Mouse (Mus musculus): Measurements from ENCODE around the gene Cdkal1.
A peak's percentile ranks its signal among the peaks of the same experiment; 100 is the strongest.

Cdkal1 gene

GRCm38 (mm10) chr13:29615081-29615480, 240.4 kb downstream of the Cdkal1 start:
- Histone ChIP-seq H3K4me3 (replicated peaks; ENCODE audit: low read length) (no peak overlapping the region), H3K27me3 (ENCODE audit: insufficient read depth, low read length) (no peaks in the 10 kb centered on the region), H3K36me3 (ENCODE audit: insufficient read depth, low read length) (no peaks in the 10 kb centered on the region), H3K9me3 (ENCODE audit: low read length) (no peaks in the 10 kb centered on the region), H3K4me1 (replicated peaks; ENCODE audit: low read depth, low read length) (peaks cover 34% of the 10 kb centered on the region)
- no peak for TF ChIP-seq CTCF (conservative IDR thresholded peaks at IDR 0.05; ENCODE audit: low read length)
- no peak for TF ChIP-seq POU5F1 (IDR thresholded peaks at IDR 0.05; ENCODE audit: borderline replicate concordance, low read length)
- no peak for TF ChIP-seq NANOG (IDR thresholded peaks at IDR 0.05; ENCODE audit: borderline replicate concordance, low read length)

DNA sequence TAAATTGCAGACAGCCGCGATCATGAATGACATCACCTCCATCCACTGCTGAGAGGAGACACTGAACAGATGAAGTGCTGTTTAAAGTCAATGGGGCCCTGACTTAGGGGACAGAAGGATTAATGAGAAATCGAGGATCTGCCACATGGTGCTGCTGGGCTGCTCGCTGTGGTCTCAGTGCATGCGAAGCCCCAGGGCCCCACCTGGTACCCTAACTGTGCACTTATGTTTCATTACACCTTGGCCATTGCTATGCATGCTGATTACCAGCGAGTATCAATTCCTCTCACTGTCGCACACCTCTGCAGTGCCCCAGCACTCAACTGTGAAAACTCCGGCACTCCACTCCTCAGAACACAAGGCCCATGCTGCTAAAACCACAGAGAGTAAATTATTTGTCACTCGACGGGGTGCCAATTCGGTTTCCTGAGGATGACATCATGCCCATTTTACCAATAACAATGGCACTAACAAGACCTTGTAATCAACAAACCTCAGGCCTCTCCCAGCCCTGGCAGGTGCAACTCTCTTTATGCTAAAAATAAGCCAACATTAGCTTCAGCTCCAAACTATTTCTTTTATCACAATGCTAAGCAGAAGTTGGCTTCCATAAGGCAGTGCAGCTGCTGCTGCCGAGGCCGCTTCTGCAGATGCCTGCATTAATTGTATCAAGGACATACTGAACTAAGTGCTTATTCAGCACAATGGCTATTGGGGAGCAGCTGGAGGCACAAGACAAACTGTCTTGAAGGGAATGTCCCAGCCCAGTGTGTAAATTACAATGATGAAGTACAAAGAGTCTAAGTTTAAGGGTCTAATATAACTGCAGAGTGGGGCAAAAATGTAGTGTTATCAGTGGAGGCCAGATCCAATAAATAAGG, 245.2 kb downstream of the Cdkal1 start:
- Histone ChIP-seq H3K9me3 (ENCODE audit: low read length) (no peaks in the 10 kb centered on the region), H3K4me3 (replicated peaks; ENCODE audit: low read length) (no peak overlapping the region), H3K36me3 (ENCODE audit: insufficient read depth, low read length) (peaks cover 5% of the 10 kb centered on the region; the same call in 1 of the 2 replicates), H3K4me1 (replicated peaks; ENCODE audit: low read depth, low read length) (peaks cover 16% of the 10 kb centered on the region), H3K27me3 (ENCODE audit: insufficient read depth, low read length) (no peaks in the 10 kb centered on the region)
- TF ChIP-seq NANOG (IDR thresholded peaks at IDR 0.05; ENCODE audit: borderline replicate concordance, low read length) (no peak), CTCF (conservative IDR thresholded peaks at IDR 0.05; ENCODE audit: low read length) (no peak), POU5F1 (IDR thresholded peaks at IDR 0.05; ENCODE audit: borderline replicate concordance, low read length) (no peak)

DNA sequence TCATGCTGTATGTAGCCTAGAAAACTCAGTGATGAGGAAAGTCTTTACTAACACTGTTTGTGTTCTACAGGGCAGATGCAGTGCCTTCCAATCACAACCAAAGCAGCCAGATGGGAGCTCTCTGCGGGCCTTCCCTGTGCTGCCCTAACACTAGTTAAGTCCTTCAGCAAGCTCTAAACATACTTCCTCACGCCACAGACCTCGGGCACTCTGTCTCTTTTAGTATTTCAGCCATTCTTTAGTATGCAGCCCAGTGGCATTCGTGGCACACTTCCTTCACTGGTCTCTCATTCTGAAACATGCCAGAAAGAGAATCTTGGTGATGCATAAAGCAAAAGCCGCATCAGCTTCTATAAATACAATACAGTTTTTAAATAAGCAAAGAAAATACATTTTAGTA, 246.0 kb downstream of the Cdkal1 start:
- H3K27me3 ChIP-seq (ENCODE audit: insufficient read depth, low read length), result no peaks in the 10 kb centered on the region
- H3K4me3 ChIP-seq (replicated peaks; ENCODE audit: low read length), result no peak overlapping the region
- peaks cover 16% of the 10 kb centered on the region for H3K4me1 ChIP-seq (replicated peaks; ENCODE audit: low read depth, low read length)
- no peaks in the 10 kb centered on the region for H3K9me3 ChIP-seq (ENCODE audit: low read length)
- H3K36me3 ChIP-seq (ENCODE audit: insufficient read depth, low read length), result peaks cover 5% of the 10 kb centered on the region; the same call in 1 of the 2 replicates
- no peak for TF ChIP-seq NANOG (IDR thresholded peaks at IDR 0.05; ENCODE audit: borderline replicate concordance, low read length)
- TF ChIP-seq CTCF (conservative IDR thresholded peaks at IDR 0.05; ENCODE audit: low read length), result no peak
- TF ChIP-seq POU5F1 (IDR thresholded peaks at IDR 0.05; ENCODE audit: borderline replicate concordance, low read length), result no peak

DNA sequence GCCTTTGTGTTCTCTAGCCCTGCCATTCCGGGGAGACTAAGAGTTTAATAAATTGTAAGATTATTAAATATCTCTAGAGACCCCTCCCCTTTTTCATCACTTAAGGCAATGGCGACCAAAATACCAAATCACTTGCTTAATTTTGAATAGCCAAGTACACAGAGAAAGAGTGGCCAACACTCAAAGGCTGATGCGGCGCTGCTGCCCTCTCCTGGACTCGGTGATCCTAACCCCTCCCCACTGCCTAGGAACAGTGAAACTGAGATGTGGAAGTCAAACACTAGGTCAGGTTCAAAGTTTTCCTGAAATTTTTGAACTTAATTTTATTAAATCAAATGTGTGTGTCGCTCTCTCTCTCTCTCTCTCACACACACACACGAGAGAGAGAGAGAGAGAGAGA, 251.2 kb downstream of the Cdkal1 start:
- no peaks in the 10 kb centered on the region for H3K4me1 ChIP-seq (replicated peaks; ENCODE audit: low read depth, low read length)
- no peak overlapping the region for H3K4me3 ChIP-seq (replicated peaks; ENCODE audit: low read length)
- H3K9me3 ChIP-seq (ENCODE audit: low read length), result peaks cover 9% of the 10 kb centered on the region
- no peaks in the 10 kb centered on the region for H3K27me3 ChIP-seq (ENCODE audit: insufficient read depth, low read length)
- TF ChIP-seq CTCF (conservative IDR thresholded peaks at IDR 0.05; ENCODE audit: low read length), result peak; percentile 9; the same call in 1 of the 2 replicates
- no peak for TF ChIP-seq NANOG (IDR thresholded peaks at IDR 0.05; ENCODE audit: borderline replicate concordance, low read length)
- TF ChIP-seq POU5F1 (IDR thresholded peaks at IDR 0.05; ENCODE audit: borderline replicate concordance, low read length), result no peak
- peaks cover 8% of the 10 kb centered on the region; the same call in 1 of the 2 replicates for H3K36me3 ChIP-seq (ENCODE audit: insufficient read depth, low read length)

- Histone ChIP-seq H3K36me3 (ENCODE audit: insufficient read depth, low read length) (peaks cover 4% of the 10 kb centered on the region; the same call in 1 of the 2 replicates), H3K27me3 (ENCODE audit: insufficient read depth, low read length) (no peaks in the 10 kb centered on the region), H3K4me1 (replicated peaks; ENCODE audit: low read depth, low read length) (no peaks in the 10 kb centered on the region), H3K9me3 (ENCODE audit: low read length) (peaks cover 9% of the 10 kb centered on the region), H3K4me3 (replicated peaks; ENCODE audit: low read length) (no peak overlapping the region)
- TF ChIP-seq POU5F1 (IDR thresholded peaks at IDR 0.05; ENCODE audit: borderline replicate concordance, low read length) (no peak), NANOG (IDR thresholded peaks at IDR 0.05; ENCODE audit: borderline replicate concordance, low read length) (no peak), CTCF (conservative IDR thresholded peaks at IDR 0.05; ENCODE audit: low read length) (no peak)
Observed at GRCm38 (mm10) chr13:29603597-29603996, 251.9 kb downstream of the Cdkal1 start.

DNA sequence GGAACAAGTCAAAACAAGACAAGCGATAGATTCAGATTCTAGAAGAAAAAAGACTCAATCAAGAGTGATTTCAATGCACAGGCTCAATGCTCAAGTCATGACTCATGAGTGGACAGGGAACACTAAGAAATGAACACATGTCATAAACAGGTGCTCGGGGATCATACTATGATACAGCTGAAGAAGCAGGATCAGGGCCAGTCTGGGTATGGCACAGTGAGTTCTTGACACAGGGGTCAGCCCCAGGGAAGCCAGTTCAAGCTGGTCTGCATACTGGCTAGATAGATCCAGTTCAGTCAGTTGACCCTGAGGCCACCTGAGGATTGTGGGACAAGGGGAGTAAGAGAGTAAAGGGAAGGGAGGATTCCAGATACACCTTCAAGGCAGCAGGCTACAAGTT, 254.4 kb downstream of the Cdkal1 start:
- H3K9me3 ChIP-seq (ENCODE audit: low read length), result peaks cover 9% of the 10 kb centered on the region
- H3K4me3 ChIP-seq (replicated peaks; ENCODE audit: low read length), result no peak overlapping the region
- TF ChIP-seq NANOG (IDR thresholded peaks at IDR 0.05; ENCODE audit: borderline replicate concordance, low read length) (no peak), CTCF (conservative IDR thresholded peaks at IDR 0.05; ENCODE audit: low read length) (no peak), POU5F1 (IDR thresholded peaks at IDR 0.05; ENCODE audit: borderline replicate concordance, low read length) (no peak)
- no peaks in the 10 kb centered on the region for H3K27me3 ChIP-seq (ENCODE audit: insufficient read depth, low read length)
- 0 out of 2 replicates have a peak, but pooled peaks cover 2% of the 10 kb centered on the region for H3K36me3 ChIP-seq (ENCODE audit: insufficient read depth, low read length)
- no peaks in the 10 kb centered on the region for H3K4me1 ChIP-seq (replicated peaks; ENCODE audit: low read depth, low read length)

DNA sequence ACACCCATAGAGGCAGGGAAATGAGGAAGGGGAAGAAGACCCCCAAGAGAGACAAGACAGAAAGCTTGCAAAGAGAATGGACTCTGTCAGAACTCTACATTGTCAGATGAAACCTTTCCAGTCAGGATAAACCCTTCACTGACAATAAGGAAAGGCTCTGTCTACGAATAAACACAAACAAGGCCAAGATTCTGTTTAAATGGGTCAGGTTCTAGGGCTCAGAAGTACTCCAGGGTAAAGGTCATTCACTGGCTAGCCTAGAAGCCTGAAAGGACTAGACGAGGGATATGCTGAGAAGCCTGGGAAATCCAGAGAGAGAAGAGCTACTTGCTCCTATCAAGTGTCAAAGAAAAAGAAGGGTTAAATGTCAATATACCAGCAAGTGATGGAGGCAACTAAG, 255.8 kb downstream of the Cdkal1 start:
- TF ChIP-seq POU5F1 (IDR thresholded peaks at IDR 0.05; ENCODE audit: borderline replicate concordance, low read length) (no peak), CTCF (conservative IDR thresholded peaks at IDR 0.05; ENCODE audit: low read length) (no peak), NANOG (IDR thresholded peaks at IDR 0.05; ENCODE audit: borderline replicate concordance, low read length) (no peak)
- Histone ChIP-seq H3K4me1 (replicated peaks; ENCODE audit: low read depth, low read length) (no peaks in the 10 kb centered on the region), H3K9me3 (ENCODE audit: low read length) (peaks cover 9% of the 10 kb centered on the region), H3K27me3 (ENCODE audit: insufficient read depth, low read length) (no peaks in the 10 kb centered on the region), H3K4me3 (replicated peaks; ENCODE audit: low read length) (no peak overlapping the region), H3K36me3 (ENCODE audit: insufficient read depth, low read length) (0 out of 2 replicates have a peak, but pooled peaks cover 2% of the 10 kb centered on the region)

GRCm38 (mm10) chr13:29596735-29597134, 258.7 kb downstream of the Cdkal1 start:
- Histone ChIP-seq H3K36me3 (ENCODE audit: insufficient read depth, low read length) (peaks cover 11% of the 10 kb centered on the region), H3K4me1 (replicated peaks; ENCODE audit: low read depth, low read length) (no peaks in the 10 kb centered on the region), H3K27me3 (ENCODE audit: insufficient read depth, low read length) (no peaks in the 10 kb centered on the region), H3K9me3 (ENCODE audit: low read length) (peaks cover 15% of the 10 kb centered on the region), H3K4me3 (replicated peaks; ENCODE audit: low read length) (no peak overlapping the region)
- TF ChIP-seq NANOG (IDR thresholded peaks at IDR 0.05; ENCODE audit: borderline replicate concordance, low read length), result no peak
- TF ChIP-seq POU5F1 (IDR thresholded peaks at IDR 0.05; ENCODE audit: borderline replicate concordance, low read length), result no peak
- TF ChIP-seq CTCF (conservative IDR thresholded peaks at IDR 0.05; ENCODE audit: low read length), result no peak

All from E14TG2a.4 (cell line).